Mouse (Mus musculus): ENCODE data around the gene Rnps1. TPM values are rescaled to one million over a fixed set of nuclear protein-coding genes. Genes with fewer than 3 reads are reported as not detected.
A peak's percentile ranks its signal among the peaks of the same experiment; 100 is the strongest.

Gene Rnps1
- 362 and 389 TPM in 2 replicates for polyA plus RNA-seq (2015; fragmentation: Nextera tagmentation; extraction: Ambion mirVana)

DNA sequence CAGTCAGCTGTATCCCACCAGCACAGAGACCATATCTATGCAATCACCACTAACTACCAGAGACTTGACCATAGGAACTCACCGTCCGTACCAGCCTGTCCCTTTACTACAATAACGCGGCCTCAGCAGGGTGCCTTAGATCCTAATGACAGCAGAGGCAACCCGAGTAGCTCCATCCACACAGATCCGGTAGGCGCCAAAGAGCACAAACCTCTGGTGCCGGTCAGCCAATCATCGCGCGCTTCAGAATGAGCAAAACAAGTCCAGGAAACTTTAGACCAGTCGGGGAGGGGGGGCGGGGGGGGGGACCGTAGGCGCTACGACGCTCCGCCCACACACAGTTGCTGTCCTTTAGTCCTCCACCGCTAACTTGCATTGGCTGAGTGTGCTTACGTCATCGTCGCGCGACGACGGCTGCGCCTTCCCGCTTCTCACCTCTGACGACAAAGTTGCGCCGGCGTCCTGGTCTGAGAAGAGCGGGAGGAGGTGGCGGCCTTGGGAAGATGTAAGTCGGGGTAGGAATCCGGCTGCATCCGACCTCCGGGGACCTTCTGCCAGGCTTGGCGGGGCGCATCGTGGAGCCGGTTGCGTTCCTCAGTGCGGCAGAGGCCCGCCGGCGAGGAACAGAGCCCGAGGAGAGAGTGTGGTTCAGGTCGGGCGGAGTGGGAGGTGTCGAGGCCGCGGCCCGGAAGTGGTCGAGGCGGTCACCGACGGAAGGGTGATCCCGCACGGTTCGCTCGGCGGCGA, at the start of gene Rnps1:
Gene Rnps1, plus strand, starts transcription at position 336 of the 747 bp plus-strand sequence.
- Histone ChIP-seq H3K36me3 (ENCODE audit: control insufficient read depth, insufficient read depth) (peaks cover 13% of the 10 kb centered on the region), H3K27ac (ENCODE audit: low read length) (peak within 1 kb of the TSS; percentile 82), H3K4me2 (ENCODE audit: low read length) (peak within 1 kb of the TSS; percentile 97), H3K27me3 (replicated peaks; ENCODE audit: control insufficient read depth, insufficient read depth, low read length) (no peaks in the 10 kb centered on the region), H3K4me3 (replicated peaks; ENCODE audit: low read length) (peak within 1 kb of the TSS; percentile 95), H3K4me1 (replicated peaks; ENCODE audit: control insufficient read depth, insufficient read depth, low read length) (peaks cover 30% of the 10 kb centered on the region), H3K9ac (replicated peaks; ENCODE audit: low read depth, low read length) (peak within 1 kb of the TSS; percentile 74), H3K9me3 (ENCODE audit: control insufficient read depth, low read length) (no peaks in the 10 kb centered on the region)
- peak; percentile 97 for ATAC-seq
- under 1% methylated on average over 63 of the region's 64 CpGs for WGBS

DNA sequence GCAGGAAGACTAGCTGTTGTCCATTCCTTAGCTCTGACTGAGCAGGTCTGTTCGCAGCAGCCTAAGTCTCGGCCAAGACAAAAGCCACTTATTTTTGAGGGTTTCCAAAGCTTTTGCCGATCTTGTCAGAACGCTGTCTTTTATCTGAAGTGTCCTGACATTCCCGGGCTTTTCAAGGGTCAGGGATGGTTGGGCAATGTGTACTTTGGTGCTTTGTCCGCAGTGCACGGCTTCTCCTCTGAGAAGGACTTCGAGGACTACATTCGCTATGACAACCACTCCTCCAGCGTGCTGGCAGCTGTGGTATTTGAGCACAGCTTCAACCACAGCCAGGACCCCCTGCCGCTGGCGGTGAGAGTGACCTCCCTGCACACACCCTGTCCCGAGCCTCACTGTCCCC, 48.5 kb upstream of the Rnps1 start:
- no peaks in the 10 kb centered on the region for H3K27me3 ChIP-seq (replicated peaks; ENCODE audit: control insufficient read depth, insufficient read depth, low read length)
- H3K4me1 ChIP-seq (replicated peaks; ENCODE audit: control insufficient read depth, insufficient read depth, low read length), result no peaks in the 10 kb centered on the region
- H3K9me3 ChIP-seq (ENCODE audit: control insufficient read depth, low read length), result no peaks in the 10 kb centered on the region
- H3K27ac ChIP-seq (ENCODE audit: low read length), result no peak overlapping the region
- no peak for ATAC-seq
- no peak overlapping the region for H3K9ac ChIP-seq (replicated peaks; ENCODE audit: low read depth, low read length)
- no peak overlapping the region for H3K4me3 ChIP-seq (replicated peaks; ENCODE audit: low read length)
- peaks cover 9% of the 10 kb centered on the region for H3K36me3 ChIP-seq (ENCODE audit: control insufficient read depth, insufficient read depth)
- no peak overlapping the region for H3K4me2 ChIP-seq (ENCODE audit: low read length)
- WGBS, result 59% methylated on average over 13 of the region's 13 CpGs

DNA sequence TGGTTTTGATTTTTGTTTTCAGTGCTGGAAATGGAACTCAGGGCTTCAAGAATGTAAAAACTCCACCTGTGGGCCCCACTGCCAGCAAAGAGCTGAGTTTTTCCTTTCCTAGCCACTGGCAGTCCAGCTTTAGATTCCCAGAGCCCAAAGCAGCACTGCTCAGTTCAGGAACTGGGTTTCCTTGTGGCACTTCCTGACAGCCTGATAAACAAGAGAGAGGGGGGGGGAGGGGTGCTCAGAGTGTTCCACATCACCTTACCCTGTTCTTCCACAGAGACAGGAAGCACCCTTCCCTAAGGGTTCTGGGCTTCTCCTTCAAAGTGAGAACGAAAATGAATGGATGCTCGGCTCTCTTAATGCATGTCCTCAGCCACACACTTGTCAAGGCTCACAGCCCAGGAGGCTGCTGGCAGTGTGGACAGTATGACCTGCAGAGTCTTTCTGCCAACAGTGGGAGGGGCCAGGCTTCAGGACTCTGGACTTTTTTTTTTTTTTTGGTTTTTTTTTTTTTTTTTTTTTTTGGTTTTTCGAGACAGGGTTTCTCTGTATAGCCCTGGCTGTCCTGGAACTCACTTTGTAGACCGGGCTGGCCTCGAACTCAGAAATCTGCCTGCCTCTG, 39.2 kb upstream of the Rnps1 start:
- H3K4me2 ChIP-seq (ENCODE audit: low read length), result no peak overlapping the region
- no peak overlapping the region for H3K27ac ChIP-seq (ENCODE audit: low read length)
- H3K27me3 ChIP-seq (replicated peaks; ENCODE audit: control insufficient read depth, insufficient read depth, low read length), result no peaks in the 10 kb centered on the region
- ATAC-seq, result no peak
- H3K9ac ChIP-seq (replicated peaks; ENCODE audit: low read depth, low read length), result no peak overlapping the region
- H3K4me3 ChIP-seq (replicated peaks; ENCODE audit: low read length), result no peak overlapping the region
- peaks cover 23% of the 10 kb centered on the region for H3K36me3 ChIP-seq (ENCODE audit: control insufficient read depth, insufficient read depth)
- no peaks in the 10 kb centered on the region for H3K9me3 ChIP-seq (ENCODE audit: control insufficient read depth, low read length)
- no peaks in the 10 kb centered on the region for H3K4me1 ChIP-seq (replicated peaks; ENCODE audit: control insufficient read depth, insufficient read depth, low read length)
- WGBS, result 83% methylated on average over 4 of the region's 5 CpGs

DNA sequence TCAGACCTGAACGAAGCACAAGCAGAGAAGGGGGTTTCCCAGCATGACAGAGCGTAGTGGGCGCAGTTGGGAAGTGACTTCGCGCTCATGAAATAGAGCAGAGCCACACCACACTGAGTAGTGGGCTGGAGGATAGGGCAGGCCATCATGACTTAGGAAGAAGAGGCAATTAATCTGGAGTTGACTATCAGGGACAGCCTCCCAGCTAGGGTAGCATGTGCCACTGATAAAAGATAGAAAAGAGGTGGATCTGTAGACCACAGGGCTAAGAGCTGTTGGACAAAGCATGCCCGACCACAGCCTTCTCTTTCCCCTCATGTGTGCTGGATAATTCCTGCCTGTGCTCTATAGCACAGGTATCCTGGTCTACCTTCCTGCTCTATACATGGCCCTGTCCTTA, 38.5 kb upstream of the Rnps1 start:
- H3K36me3 ChIP-seq (ENCODE audit: control insufficient read depth, insufficient read depth), result peaks cover 23% of the 10 kb centered on the region
- no peak overlapping the region for H3K27ac ChIP-seq (ENCODE audit: low read length)
- H3K4me2 ChIP-seq (ENCODE audit: low read length), result no peak overlapping the region
- ATAC-seq, result no peak
- H3K4me1 ChIP-seq (replicated peaks; ENCODE audit: control insufficient read depth, insufficient read depth, low read length), result no peaks in the 10 kb centered on the region
- no peaks in the 10 kb centered on the region for H3K9me3 ChIP-seq (ENCODE audit: control insufficient read depth, low read length)
- H3K27me3 ChIP-seq (replicated peaks; ENCODE audit: control insufficient read depth, insufficient read depth, low read length), result no peaks in the 10 kb centered on the region
- H3K4me3 ChIP-seq (replicated peaks; ENCODE audit: low read length), result no peak overlapping the region
- 91% methylated on average over 6 of the region's 6 CpGs for WGBS
- H3K9ac ChIP-seq (replicated peaks; ENCODE audit: low read depth, low read length), result no peak overlapping the region

DNA sequence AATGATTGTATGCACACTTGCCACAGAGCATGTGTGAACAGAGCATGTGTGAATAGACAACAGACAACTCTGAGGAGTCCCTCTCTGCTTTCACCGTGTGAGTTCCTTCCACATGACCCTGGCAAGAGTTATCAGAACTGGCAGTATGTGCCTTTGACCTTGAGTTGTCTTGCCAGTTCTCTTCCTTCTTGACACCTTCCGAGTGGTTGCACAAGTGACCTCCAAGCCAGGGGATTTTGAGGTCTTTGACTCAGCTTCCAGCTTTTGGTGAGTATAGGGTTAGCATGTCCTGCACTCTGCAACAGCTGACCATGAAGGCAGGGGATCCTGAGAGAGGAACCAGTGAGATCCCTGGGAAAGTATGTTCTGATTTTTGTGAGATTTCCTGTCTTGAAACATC, 35.9 kb upstream of the Rnps1 start:
- WGBS, result 96% methylated on average over 2 of the region's 2 CpGs
- Histone ChIP-seq H3K27ac (ENCODE audit: low read length) (no peak overlapping the region), H3K27me3 (replicated peaks; ENCODE audit: control insufficient read depth, insufficient read depth, low read length) (no peaks in the 10 kb centered on the region), H3K9ac (replicated peaks; ENCODE audit: low read depth, low read length) (no peak overlapping the region), H3K36me3 (ENCODE audit: control insufficient read depth, insufficient read depth) (peaks cover 26% of the 10 kb centered on the region), H3K4me1 (replicated peaks; ENCODE audit: control insufficient read depth, insufficient read depth, low read length) (no peaks in the 10 kb centered on the region), H3K9me3 (ENCODE audit: control insufficient read depth, low read length) (no peaks in the 10 kb centered on the region), H3K4me2 (ENCODE audit: low read length) (no peak overlapping the region), H3K4me3 (replicated peaks; ENCODE audit: low read length) (no peak overlapping the region)
- ATAC-seq, result no peak

DNA sequence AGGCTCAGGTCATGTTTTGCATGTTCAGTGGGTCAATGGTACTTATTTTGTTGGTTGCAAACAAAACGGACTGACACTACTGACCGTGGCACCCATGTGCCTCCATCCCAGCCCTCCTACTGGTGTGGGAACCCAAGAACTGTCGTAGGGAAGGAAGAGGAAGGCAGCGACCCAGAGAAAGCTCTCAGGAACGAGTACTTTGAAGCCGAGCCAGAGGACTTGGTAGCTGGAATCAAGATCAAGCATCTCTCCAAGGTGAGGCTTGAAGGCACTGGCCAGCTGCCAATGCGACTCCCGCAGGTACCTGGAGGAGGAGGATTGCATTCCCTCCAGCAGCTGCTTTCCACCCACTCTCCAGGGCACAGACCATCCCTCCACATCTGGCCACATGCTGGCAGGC, 30.6 kb upstream of the Rnps1 start:
- no peak overlapping the region for H3K4me3 ChIP-seq (replicated peaks; ENCODE audit: low read length)
- H3K9ac ChIP-seq (replicated peaks; ENCODE audit: low read depth, low read length), result no peak overlapping the region
- peaks cover 25% of the 10 kb centered on the region for H3K36me3 ChIP-seq (ENCODE audit: control insufficient read depth, insufficient read depth)
- H3K27ac ChIP-seq (ENCODE audit: low read length), result no peak overlapping the region
- no peaks in the 10 kb centered on the region for H3K9me3 ChIP-seq (ENCODE audit: control insufficient read depth, low read length)
- H3K27me3 ChIP-seq (replicated peaks; ENCODE audit: control insufficient read depth, insufficient read depth, low read length), result no peaks in the 10 kb centered on the region
- no peaks in the 10 kb centered on the region for H3K4me1 ChIP-seq (replicated peaks; ENCODE audit: control insufficient read depth, insufficient read depth, low read length)
- ATAC-seq, result no peak
- no peak overlapping the region for H3K4me2 ChIP-seq (ENCODE audit: low read length)
- WGBS, result 87% methylated on average over 8 of the region's 8 CpGs

DNA sequence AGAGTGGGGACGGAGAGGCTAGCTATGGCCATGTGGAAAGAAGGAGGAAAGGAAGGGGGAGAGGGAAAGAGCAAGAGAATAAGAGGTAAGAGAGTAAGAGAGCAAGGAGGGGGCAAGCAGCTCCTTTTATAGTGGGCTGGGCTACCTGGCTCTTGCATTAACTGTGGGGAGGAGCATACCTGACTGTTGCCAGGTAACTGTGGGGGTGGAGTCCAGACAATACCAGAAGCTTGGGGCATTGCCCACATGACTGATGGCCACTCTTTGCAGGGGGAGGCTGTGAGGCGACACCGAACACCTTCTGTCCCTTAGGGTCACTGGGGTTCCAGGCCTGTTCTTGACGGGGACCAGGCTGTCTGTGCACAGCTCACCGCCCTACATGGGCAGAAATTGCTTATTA, 25.7 kb upstream of the Rnps1 start:
- H3K36me3 ChIP-seq (ENCODE audit: control insufficient read depth, insufficient read depth), result peaks cover 15% of the 10 kb centered on the region
- WGBS, result 88% methylated on average over 5 of the region's 5 CpGs
- no peak for ATAC-seq

DNA sequence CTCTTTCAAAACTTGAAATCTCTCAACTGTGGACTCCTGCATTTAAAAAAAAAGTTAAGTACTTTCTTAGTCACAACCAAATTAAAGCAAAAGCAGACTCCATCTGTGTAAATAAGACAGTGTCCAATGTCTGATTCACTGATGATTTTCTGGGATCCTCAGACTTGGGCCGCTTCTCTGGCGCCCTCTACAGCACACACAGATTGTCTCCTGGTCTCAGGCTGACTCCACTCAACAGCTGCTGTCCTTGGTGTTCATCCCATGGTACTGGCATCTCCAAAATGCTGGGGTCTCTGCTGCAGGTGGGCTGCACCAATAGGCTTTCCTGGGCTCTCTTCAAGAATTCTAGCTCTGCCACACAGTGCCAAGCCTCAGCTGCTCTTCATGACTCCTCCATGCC, 24.5 kb upstream of the Rnps1 start:
- no peak; the same call in 1 of the 2 replicates for ATAC-seq
- Histone ChIP-seq H3K4me1 (replicated peaks; ENCODE audit: control insufficient read depth, insufficient read depth, low read length) (no peaks in the 10 kb centered on the region), H3K9ac (replicated peaks; ENCODE audit: low read depth, low read length) (no peak overlapping the region), H3K4me3 (replicated peaks; ENCODE audit: low read length) (no peak overlapping the region), H3K4me2 (ENCODE audit: low read length) (no peak overlapping the region), H3K9me3 (ENCODE audit: control insufficient read depth, low read length) (no peaks in the 10 kb centered on the region), H3K27ac (ENCODE audit: low read length) (no peak overlapping the region), H3K36me3 (ENCODE audit: control insufficient read depth, insufficient read depth) (peaks cover 11% of the 10 kb centered on the region; the same call in 1 of the 2 replicates), H3K27me3 (replicated peaks; ENCODE audit: control insufficient read depth, insufficient read depth, low read length) (no peaks in the 10 kb centered on the region)
- 3% methylated on average over 2 of the region's 2 CpGs for WGBS

More for the DNA sequence above, 25.7 kb upstream of the Rnps1 start:
- Histone ChIP-seq H3K4me2 (ENCODE audit: low read length) (no peak overlapping the region), H3K4me1 (replicated peaks; ENCODE audit: control insufficient read depth, insufficient read depth, low read length) (no peaks in the 10 kb centered on the region), H3K27me3 (replicated peaks; ENCODE audit: control insufficient read depth, insufficient read depth, low read length) (no peaks in the 10 kb centered on the region), H3K4me3 (replicated peaks; ENCODE audit: low read length) (no peak overlapping the region), H3K27ac (ENCODE audit: low read length) (no peak overlapping the region), H3K9ac (replicated peaks; ENCODE audit: low read depth, low read length) (no peak overlapping the region), H3K9me3 (ENCODE audit: control insufficient read depth, low read length) (no peaks in the 10 kb centered on the region)

DNA sequence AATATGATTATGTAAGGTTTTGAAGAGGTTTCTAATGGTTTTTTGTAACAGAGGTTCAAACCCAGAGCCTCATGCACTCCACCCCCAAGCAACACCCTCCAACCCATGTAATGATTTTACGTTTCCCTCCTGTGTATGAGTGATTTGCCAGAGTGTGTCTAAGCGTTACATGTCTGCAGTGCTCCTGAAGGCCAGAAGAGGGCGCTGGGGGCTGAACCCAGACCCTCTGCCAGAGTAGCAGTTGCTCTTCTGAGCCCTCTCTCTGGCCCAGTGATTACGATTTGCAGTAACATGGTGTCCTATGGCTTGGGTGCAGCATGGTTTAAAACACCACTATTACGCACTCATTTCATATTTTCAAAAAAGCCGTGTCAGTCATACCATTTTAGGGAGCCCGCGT, 23.2 kb upstream of the Rnps1 start:
- Histone ChIP-seq H3K27ac (ENCODE audit: low read length) (no peak overlapping the region), H3K4me2 (ENCODE audit: low read length) (no peak overlapping the region), H3K4me1 (replicated peaks; ENCODE audit: control insufficient read depth, insufficient read depth, low read length) (no peaks in the 10 kb centered on the region), H3K36me3 (ENCODE audit: control insufficient read depth, insufficient read depth) (peaks cover 6% of the 10 kb centered on the region; the same call in 1 of the 2 replicates), H3K4me3 (replicated peaks; ENCODE audit: low read length) (no peak overlapping the region), H3K27me3 (replicated peaks; ENCODE audit: control insufficient read depth, insufficient read depth, low read length) (no peaks in the 10 kb centered on the region), H3K9ac (replicated peaks; ENCODE audit: low read depth, low read length) (no peak overlapping the region), H3K9me3 (ENCODE audit: control insufficient read depth, low read length) (no peaks in the 10 kb centered on the region)
- 66% methylated on average over 8 of the region's 8 CpGs for WGBS
- no peak for ATAC-seq

All from forebrain, embryonic 16.5 days (tissue).